Mouse (Mus musculus) kidney, embryonic 16.5 days (tissue): ENCODE data around the gene Ncam2. TPM values are rescaled to one million over a fixed set of nuclear protein-coding genes. Genes with fewer than 3 reads are reported as not detected.

ENCODE experiments used
- ATAC-seq: fragments of 200-750 bp; cut with Nextera tagmentation; 2 replicates; pipeline ENCODE4 v1.8.0; 2017; ENCODE audit warnings: moderate TSS enrichment; ENCODE audit not compliant: low FRiP score, low TSS enrichment
- H3K27ac ChIP-seq: fragments of 300-500 bp; sonication (generic); 2 replicates; pipeline ENCODE4 v1.5.1; 2014; ENCODE audit warnings: low read length
- H3K27me3 ChIP-seq: fragments of 300-500 bp; sonication (generic); 2 replicates; pipeline ENCODE4 v1.6.1; 2014; ENCODE audit warnings: low read length, control low read depth, mixed read lengths; ENCODE audit not compliant: insufficient read depth
- H3K36me3 ChIP-seq: fragments of 300-500 bp; sonication (generic); 2 replicates; pipeline ENCODE4 v1.6.1; 2014; ENCODE audit warnings: low read length, control low read depth, mixed read lengths; ENCODE audit not compliant: insufficient read depth
- H3K4me1 ChIP-seq: fragments of 300-500 bp; sonication (generic); 2 replicates; pipeline ENCODE4 v1.6.1; 2014; ENCODE audit warnings: low read length, control low read depth, mixed read lengths; ENCODE audit not compliant: insufficient read depth
- H3K4me2 ChIP-seq: fragments of 300-500 bp; sonication (generic); replicated peaks from 2 replicates; pipeline ENCODE4 v1.6.1; 2014; ENCODE audit warnings: low read depth, low read length
- H3K4me3 ChIP-seq: fragments of 300-500 bp; sonication (generic); 2 replicates; pipeline ENCODE4 v1.5.1; 2014; ENCODE audit warnings: mild to moderate bottlenecking, low read length
- H3K9ac ChIP-seq: fragments of 300-500 bp; sonication (generic); replicated peaks from 2 replicates; pipeline ENCODE4 v1.6.1; 2014; ENCODE audit warnings: low read length
- H3K9me3 ChIP-seq: fragments of 300-500 bp; sonication (generic); 2 replicates; pipeline ENCODE4 v1.6.1; 2016; ENCODE audit warnings: low read length, control low read depth
- WGBS: fragments of 180-500 bp; shearing (Covaris S2); extraction: QIAGEN DNeasy Blood & Tissue Kit; methylation state at CpG from one replicate; pipeline ENCODE4 v1.1.7; 2014; 5-methylcytosine and 5-hydroxymethylcytosine counted together
- polyA plus RNA-seq: library from polyadenylated mRNA; unstranded; fragments of >200 nt; fragmentation: Nextera tagmentation; extraction: Ambion mirVana; gene quantifications from 2 replicates; pipeline ENCODE4 v1.2.1, GENCODE M21; 2015

Ncam2 gene
- polyA plus RNA-seq, 1 experiment from 2014 or later = 0.41 TPM

DNA sequence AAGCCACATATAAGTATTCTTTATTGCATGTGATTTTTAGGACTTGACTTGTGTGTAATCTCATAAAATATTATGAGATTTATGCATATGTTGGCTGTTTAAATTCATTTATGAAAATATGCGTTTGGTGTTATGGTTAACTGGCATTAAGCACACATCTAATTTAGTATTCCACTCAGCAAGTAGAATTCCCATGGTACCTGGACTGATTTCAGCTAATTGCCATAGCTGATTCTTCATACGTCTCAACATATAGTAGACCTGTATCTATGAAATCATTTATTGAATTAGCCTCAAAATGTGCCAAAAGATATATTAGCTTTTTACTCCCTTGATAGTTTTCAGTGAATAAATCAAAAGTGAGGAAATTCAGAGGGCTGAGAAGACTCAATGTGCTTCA lies 302.1 kb downstream of the Ncam2 start:
- ATAC-seq = no peak
- H3K27ac ChIP-seq = no peak overlapping the region

DNA sequence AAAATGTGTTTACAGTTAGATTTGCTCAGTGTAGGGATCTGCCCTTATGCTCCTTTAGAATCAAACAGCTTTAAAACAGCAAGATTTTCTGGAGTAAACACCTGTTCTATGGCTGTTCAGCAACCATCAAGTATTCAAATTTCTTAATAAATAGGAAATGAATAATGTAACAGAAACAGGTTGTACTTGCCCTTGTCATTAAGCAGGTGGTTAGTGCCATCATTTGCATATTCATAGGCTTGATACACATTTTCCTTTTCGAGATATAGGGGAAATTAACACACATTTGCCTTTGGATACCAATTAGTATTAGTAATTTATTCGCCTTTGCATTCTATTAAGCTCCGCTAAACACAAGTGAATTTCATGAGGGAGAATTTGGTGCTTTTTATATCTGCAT lies 335.7 kb downstream of the Ncam2 start:
- ATAC-seq = no peak
- Histone ChIP-seq H3K4me1 (no peaks in the 10 kb centered on the region), H3K4me2 (no peak overlapping the region), H3K4me3 (no peak overlapping the region), H3K27ac (no peak overlapping the region), H3K27me3 (no peaks in the 10 kb centered on the region), H3K9ac (no peak overlapping the region), H3K36me3 (no peaks in the 10 kb centered on the region), H3K9me3 (no peaks in the 10 kb centered on the region)
- WGBS = 78% methylated on average over 3 of the region's 3 CpGs

More for the DNA sequence above, 302.1 kb downstream of the Ncam2 start:
- no peak overlapping the region for H3K9ac ChIP-seq
- H3K4me3 ChIP-seq = no peak overlapping the region
- H3K27me3 ChIP-seq = no peaks in the 10 kb centered on the region
- no peak overlapping the region for H3K4me2 ChIP-seq
- H3K9me3 ChIP-seq = no peaks in the 10 kb centered on the region
- no peaks in the 10 kb centered on the region for H3K36me3 ChIP-seq
- no peaks in the 10 kb centered on the region for H3K4me1 ChIP-seq
- WGBS = 76% methylated on average over 2 of the region's 2 CpGs

DNA sequence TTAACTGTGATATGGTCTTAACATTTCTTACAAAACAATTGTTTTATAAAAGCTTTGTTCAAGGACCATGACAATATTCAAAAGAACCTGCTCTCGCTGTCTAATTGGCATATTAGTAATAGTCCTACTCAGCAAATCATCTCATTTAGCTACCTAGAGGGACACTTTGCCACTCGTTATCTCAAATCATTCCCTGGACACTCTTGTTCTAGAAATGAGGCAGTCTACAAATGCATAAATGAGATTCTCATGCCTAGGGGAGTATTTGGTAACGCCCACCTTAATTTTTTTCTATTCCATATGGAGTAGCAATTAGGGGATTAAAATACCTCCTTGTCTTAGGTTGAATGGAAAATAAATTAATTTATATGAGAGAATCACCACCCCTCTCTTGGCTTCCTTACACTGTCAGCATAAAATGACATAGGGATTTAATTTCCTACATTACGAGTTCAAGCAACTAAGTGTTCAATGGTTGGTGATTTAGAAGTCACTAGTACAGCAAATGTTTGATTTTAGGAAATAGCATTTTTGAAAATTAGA lies 387.1 kb downstream of the Ncam2 start:
- WGBS = 87% methylated on average over 4 of the region's 4 CpGs
- no peaks in the 10 kb centered on the region for H3K9me3 ChIP-seq
- no peak overlapping the region for H3K9ac ChIP-seq
- H3K4me3 ChIP-seq = no peak overlapping the region
- ATAC-seq = no peak
- no peak overlapping the region for H3K27ac ChIP-seq
- no peaks in the 10 kb centered on the region for H3K27me3 ChIP-seq
- no peaks in the 10 kb centered on the region for H3K36me3 ChIP-seq
- H3K4me2 ChIP-seq = no peak overlapping the region
- H3K4me1 ChIP-seq = no peaks in the 10 kb centered on the region

DNA sequence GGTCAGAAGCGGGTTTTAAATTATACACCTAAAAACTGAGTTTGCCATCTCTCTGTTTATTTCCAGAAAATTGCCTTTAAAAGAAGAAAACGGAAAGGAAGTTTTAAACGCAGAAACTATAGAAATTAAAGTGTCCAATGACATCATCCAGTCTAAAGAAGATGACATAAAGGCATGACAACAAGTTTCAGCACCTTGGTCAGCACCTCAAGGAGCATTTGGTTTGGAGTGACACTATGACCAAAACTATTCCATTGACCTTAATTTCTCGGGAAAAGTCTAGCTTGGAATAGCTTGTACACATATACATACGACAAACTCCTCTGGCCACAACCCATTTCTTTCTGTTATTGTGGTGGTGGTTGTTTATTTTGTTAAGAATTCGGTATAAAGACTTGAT lies 422.8 kb downstream of the Ncam2 start:
- ATAC-seq = no peak
- 55% methylated on average over 6 of the region's 6 CpGs for WGBS
- Histone ChIP-seq H3K4me2 (no peak overlapping the region), H3K36me3 (no peaks in the 10 kb centered on the region), H3K27ac (no peak overlapping the region), H3K27me3 (no peaks in the 10 kb centered on the region), H3K4me3 (no peak overlapping the region), H3K9me3 (no peaks in the 10 kb centered on the region), H3K4me1 (no peaks in the 10 kb centered on the region), H3K9ac (no peak overlapping the region)

DNA sequence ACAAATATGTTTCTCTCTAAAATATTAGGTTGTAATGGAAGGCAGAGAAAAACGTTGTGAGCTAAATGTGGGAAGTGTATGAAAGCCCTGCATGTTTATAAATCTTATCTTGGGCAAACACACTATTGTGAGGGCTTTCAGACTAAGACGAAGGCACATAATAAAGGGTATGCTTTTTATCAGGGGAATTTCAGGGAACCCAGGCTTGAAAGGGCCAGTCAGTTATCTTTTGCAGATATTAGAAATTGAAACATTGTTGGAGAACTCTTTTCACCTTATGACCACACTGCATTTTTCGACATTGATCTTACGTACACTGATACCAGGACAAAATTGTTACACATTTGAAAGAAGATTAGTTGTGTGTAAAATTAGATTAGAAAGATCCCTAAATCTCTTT lies 423.3 kb downstream of the Ncam2 start:
- no peak for ATAC-seq
- 69% methylated on average over 4 of the region's 4 CpGs for WGBS

DNA sequence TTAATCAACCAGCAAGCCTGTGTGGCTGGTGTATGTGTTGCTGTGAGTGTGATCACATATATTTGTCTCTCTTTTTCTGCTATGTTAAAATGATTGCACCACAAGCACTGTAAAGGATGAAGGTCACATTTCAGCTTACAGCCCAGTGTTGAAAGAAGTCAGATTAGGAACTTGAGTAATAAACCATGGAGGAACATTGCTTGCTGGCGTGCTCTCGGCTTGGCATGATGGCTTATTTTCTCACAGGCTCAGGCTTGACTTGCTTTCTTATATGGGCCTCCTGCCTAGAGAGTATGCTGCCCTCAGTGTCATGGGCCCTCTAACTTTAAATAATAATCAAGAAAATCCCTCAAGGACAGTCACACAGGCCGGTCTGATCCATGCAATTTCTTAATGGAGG lies 449.8 kb downstream of the Ncam2 start:
- H3K27ac ChIP-seq = no peak overlapping the region
- no peak overlapping the region for H3K9ac ChIP-seq
- no peaks in the 10 kb centered on the region for H3K36me3 ChIP-seq
- H3K4me3 ChIP-seq = no peak overlapping the region
- no peaks in the 10 kb centered on the region for H3K27me3 ChIP-seq
- H3K4me1 ChIP-seq = no peaks in the 10 kb centered on the region
- H3K9me3 ChIP-seq = no peaks in the 10 kb centered on the region
- ATAC-seq = no peak
- H3K4me2 ChIP-seq = no peak overlapping the region
- 81% methylated on average over 3 of the region's 3 CpGs for WGBS

More for the DNA sequence above, 423.3 kb downstream of the Ncam2 start:
- no peaks in the 10 kb centered on the region for H3K27me3 ChIP-seq
- no peaks in the 10 kb centered on the region for H3K9me3 ChIP-seq
- H3K4me2 ChIP-seq = no peak overlapping the region
- H3K27ac ChIP-seq = no peak overlapping the region
- H3K4me3 ChIP-seq = no peak overlapping the region
- H3K4me1 ChIP-seq = no peaks in the 10 kb centered on the region
- H3K9ac ChIP-seq = no peak overlapping the region
- no peaks in the 10 kb centered on the region for H3K36me3 ChIP-seq

DNA sequence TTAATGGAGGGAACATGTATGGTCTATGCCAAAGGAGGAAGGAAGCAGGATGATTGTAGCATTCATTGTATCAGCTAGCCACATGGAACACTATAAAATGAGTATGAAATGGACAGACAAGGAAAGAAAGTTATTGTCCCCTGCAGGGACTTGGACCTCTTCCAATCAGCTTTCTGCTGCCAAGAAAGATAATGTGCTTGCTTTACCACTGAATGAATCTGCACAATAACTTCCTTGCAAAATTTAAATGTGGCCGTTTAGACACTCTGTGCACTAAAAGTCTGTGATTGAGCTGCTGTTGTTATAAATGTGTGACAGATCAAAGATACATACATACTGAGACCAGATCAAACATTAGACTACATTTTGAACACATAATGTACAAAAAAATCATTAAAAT lies 451.1 kb downstream of the Ncam2 start:
- no peaks in the 10 kb centered on the region for H3K36me3 ChIP-seq
- no peak overlapping the region for H3K4me3 ChIP-seq
- H3K9ac ChIP-seq = no peak overlapping the region
- no peaks in the 10 kb centered on the region for H3K27me3 ChIP-seq
- ATAC-seq = no peak
- no peaks in the 10 kb centered on the region for H3K4me1 ChIP-seq
- no peak overlapping the region for H3K4me2 ChIP-seq
- H3K9me3 ChIP-seq = no peaks in the 10 kb centered on the region
- 59% methylated on average over 1 of the region's 1 CpGs for WGBS
- no peak overlapping the region for H3K27ac ChIP-seq

DNA sequence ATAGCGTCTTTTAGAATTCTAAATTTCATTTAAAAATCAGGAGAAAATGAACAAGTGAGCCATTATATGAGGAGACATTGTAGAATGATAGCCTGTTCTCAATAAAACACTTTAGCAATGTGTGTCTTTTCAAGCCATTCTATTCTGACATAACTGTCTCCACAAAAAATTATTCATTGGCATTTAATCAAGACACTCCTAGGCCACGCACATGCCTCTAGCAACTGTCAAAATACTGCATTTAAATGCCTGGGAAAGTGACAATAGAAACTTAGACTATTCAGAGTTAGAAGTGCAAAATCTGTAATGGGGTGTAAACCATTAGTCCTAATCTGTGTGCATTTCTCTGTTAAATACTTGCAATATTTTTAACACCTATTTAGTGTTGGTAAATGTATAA lies 456.1 kb downstream of the Ncam2 start:
- Histone ChIP-seq H3K9ac (no peak overlapping the region), H3K4me2 (no peak overlapping the region), H3K27me3 (no peaks in the 10 kb centered on the region), H3K9me3 (no peaks in the 10 kb centered on the region), H3K27ac (no peak overlapping the region), H3K4me3 (no peak overlapping the region), H3K4me1 (no peaks in the 10 kb centered on the region), H3K36me3 (no peaks in the 10 kb centered on the region)
- no peak for ATAC-seq
- 82% methylated on average over 2 of the region's 2 CpGs for WGBS

DNA sequence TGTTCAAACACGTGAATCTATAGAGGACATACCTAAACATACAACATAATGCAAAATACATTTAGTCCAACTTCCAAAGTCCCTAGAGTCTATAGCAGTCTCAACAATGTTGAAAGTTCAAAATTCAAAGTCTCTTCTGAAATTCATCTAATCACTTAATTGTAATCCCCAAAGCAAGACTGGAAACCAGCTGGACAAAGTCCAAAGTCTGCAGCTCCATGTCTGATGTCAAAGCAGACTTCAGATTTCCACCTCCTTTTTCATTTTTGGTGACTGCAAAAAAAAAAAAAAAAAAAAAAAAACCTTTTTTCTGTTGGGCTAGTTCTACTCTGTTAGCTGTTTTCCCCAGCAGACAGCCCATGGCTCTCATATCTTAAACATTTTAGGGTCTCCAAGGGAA lies 473.4 kb downstream of the Ncam2 start:
- no peak for ATAC-seq
- H3K9me3 ChIP-seq = 0 out of 2 replicates have a peak, but pooled peaks cover 3% of the 10 kb centered on the region
- no peaks in the 10 kb centered on the region for H3K4me1 ChIP-seq
- H3K27me3 ChIP-seq = no peaks in the 10 kb centered on the region
- H3K9ac ChIP-seq = no peak overlapping the region
- no peak overlapping the region for H3K27ac ChIP-seq
- no peaks in the 10 kb centered on the region for H3K36me3 ChIP-seq
- no peak overlapping the region for H3K4me3 ChIP-seq
- H3K4me2 ChIP-seq = no peak overlapping the region
- 83% methylated on average over 1 of the region's 1 CpGs for WGBS

DNA sequence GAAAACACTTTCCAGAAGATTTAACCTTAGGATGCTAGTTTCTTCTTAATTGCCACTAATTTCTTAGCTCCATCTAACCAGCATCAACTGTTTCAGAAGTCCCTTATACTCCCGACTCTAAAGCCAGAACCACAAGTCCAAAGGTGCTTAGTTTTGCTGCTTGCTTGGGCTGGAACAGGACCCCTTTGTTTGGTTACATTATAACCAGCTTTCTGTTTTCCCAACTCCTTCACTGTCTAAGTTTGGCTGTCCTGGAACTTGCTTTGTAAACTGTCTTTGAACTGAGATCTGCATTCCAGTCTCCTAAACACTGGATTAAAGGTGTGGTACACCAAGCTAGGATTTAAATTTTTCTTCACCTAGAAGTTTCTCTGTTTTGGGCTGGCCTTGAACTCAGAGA lies 475.0 kb downstream of the Ncam2 start:
- no peak overlapping the region for H3K4me3 ChIP-seq
- ATAC-seq = no peak
- no peak overlapping the region for H3K4me2 ChIP-seq
- no peaks in the 10 kb centered on the region for H3K36me3 ChIP-seq
- H3K27me3 ChIP-seq = no peaks in the 10 kb centered on the region
- 72% methylated on average over 1 of the region's 1 CpGs for WGBS
- H3K9ac ChIP-seq = no peak overlapping the region
- H3K9me3 ChIP-seq = 0 out of 2 replicates have a peak, but pooled peaks cover 3% of the 10 kb centered on the region
- no peak overlapping the region for H3K27ac ChIP-seq
- no peaks in the 10 kb centered on the region for H3K4me1 ChIP-seq
